Mouse (Mus musculus) cortical plate, adult 2 months (tissue): ENCODE results near the gene Ppat. TPM values are rescaled to one million over a fixed set of nuclear protein-coding genes. Genes with fewer than 3 reads are reported as not detected.
A peak's percentile ranks its signal among the peaks of the same experiment; 100 is the strongest.

Experiments
- H3K27ac ChIP-seq: fragments of 200-500 bp; 2 replicates; pipeline ENCODE4 v1.5.1; 2012; ENCODE audit warnings: low read length, control low read depth, inconsistent platforms; ENCODE audit not compliant: insufficient read depth
- H3K4me1 ChIP-seq: fragments of 200-500 bp; 2 replicates; pipeline ENCODE4 v1.6.1; 2011; ENCODE audit warnings: low read length; ENCODE audit not compliant: control insufficient read depth, insufficient read depth
- H3K4me3 ChIP-seq: fragments of 200-500 bp; 2 replicates; pipeline ENCODE4 v1.5.1; 2011; ENCODE audit warnings: mild to moderate bottlenecking, low read length, control low read depth; ENCODE audit not compliant: insufficient read depth
- CTCF ChIP-seq: fragments of 200-500 bp; IDR thresholded peaks from 2 replicates; pipeline ENCODE4 v1.5.1; 2011; ENCODE audit warnings: mild to moderate bottlenecking, control low read depth, low read length; ENCODE audit not compliant: insufficient read depth; ENCODE audit errors: extremely low read depth
- POLR2A ChIP-seq: fragments of 200-500 bp; IDR thresholded peaks from 2 replicates; pipeline ENCODE4 v1.6.1; 2011; ENCODE audit warnings: mild to moderate bottlenecking, low read length, control low read depth; ENCODE audit not compliant: insufficient read depth; ENCODE audit errors: extremely low read depth
- polyA plus RNA-seq: library from polyadenylated mRNA; depleted of rRNA; stranded (reverse); fragments of >200 nt; gene quantifications from 2 replicates; pipeline ENCODE4 v1.2.3, GENCODE M21; 2012

Gene Ppat
- polyA plus RNA-seq, 1 experiment: 9.4 TPM

GRCm38 (mm10) chr5:76947758-76948157, 3.6 kb downstream of the Ppat start:
- Histone ChIP-seq H3K4me3 (no peak overlapping the region), H3K4me1 (peaks cover 3% of the 10 kb centered on the region; the same call in 1 of the 2 replicates), H3K27ac (no peak overlapping the region)
- no peak for TF ChIP-seq POLR2A
- TF ChIP-seq CTCF: no peak

DNA sequence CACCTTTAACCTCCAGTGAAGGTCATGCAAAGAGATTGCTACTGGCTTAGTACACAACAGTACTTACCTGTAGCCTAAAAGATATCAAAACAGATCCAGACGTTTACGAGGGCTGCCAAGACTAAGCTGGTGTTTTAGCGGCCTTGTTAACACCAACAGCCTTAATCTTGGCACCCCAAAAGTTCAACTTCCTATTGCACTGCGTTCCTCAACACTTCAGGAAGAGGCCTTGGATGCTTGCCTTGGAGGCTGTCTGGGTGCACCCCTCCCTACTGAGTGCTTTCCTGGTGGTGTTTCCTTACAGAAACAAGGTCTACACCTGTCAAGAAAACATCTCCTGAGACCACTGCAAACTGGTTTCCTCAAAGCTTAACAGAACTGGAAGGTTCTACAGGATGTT, 4.2 kb downstream of the Ppat start:
- TF ChIP-seq CTCF (no peak), POLR2A (no peak)
- H3K4me3 ChIP-seq: no peak overlapping the region
- no peak overlapping the region for H3K27ac ChIP-seq
- H3K4me1 ChIP-seq: peaks cover 3% of the 10 kb centered on the region; the same call in 1 of the 2 replicates

DNA sequence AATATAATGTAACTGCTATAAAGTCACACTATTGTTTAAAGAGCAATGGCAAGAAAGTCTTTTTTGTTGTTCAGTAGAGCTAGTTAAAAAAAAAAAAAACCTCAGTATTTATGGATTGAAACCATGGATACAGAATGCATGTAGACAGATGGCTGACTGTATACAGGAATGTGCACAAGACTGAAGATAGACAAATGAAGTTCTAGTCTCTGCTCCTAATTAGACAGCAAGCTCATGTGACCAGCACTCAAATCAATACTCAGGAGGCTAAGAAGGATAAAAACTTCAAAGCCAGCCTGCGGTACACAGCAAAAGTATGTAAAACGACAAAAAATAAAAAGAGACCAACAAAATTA, 5.7 kb downstream of the Ppat start:
- Histone ChIP-seq H3K4me3 (no peak overlapping the region), H3K4me1 (peaks cover 5% of the 10 kb centered on the region)
- no peak for TF ChIP-seq POLR2A
- TF ChIP-seq CTCF: no peak

DNA sequence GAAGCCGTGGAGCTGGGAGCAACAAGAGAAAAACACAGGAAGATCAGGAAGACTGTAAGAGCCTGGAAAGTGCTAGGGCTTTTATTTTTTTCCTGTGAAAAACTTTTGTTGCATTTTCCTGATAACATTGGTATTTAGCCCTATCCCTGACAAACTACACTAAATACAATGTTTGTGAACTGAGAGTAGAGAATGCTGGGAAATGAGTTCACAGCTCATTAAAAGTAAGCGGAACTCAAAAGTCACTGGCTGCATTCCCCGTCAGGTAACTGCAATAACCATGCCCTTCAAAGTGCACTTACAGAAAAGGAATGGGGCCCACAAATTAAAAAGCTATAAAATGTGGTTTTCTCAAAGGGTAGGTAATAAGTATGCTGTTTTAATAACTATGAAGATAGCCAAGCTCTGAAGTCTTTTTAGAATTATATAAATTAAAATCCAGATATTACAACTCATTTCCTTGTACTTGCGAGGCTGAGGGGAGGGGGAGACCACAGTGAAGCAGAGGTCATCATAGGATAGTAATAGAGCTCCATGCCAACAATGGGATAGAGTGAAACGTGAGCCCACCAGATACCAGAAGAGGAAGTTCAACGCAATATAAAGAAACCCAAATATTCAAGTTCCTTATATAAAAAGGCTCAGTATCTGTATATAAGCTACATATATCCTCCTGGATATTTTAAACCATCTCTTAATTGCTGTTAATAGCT, 6.3 kb downstream of the Ppat start:
- Histone ChIP-seq H3K27ac (no peak overlapping the region), H3K4me1 (peaks cover 5% of the 10 kb centered on the region), H3K4me3 (no peak overlapping the region)
- TF ChIP-seq CTCF: no peak
- TF ChIP-seq POLR2A: no peak

More for the DNA sequence above, 5.7 kb downstream of the Ppat start:
- H3K27ac ChIP-seq: no peak overlapping the region

- Histone ChIP-seq H3K4me1 (peaks cover 5% of the 10 kb centered on the region), H3K4me3 (no peak overlapping the region), H3K27ac (no peak overlapping the region)
- TF ChIP-seq POLR2A (no peak), CTCF (no peak)
These were observed 8.9 kb downstream of the Ppat start for GRCm38 (mm10) chr5:76942505-76942904.

GRCm38 (mm10) chr5:76941975-76942374, 9.4 kb downstream of the Ppat start:
- Histone ChIP-seq H3K4me1 (peaks cover 5% of the 10 kb centered on the region), H3K4me3 (no peak overlapping the region), H3K27ac (no peak overlapping the region)
- no peak for TF ChIP-seq POLR2A
- no peak for TF ChIP-seq CTCF

DNA sequence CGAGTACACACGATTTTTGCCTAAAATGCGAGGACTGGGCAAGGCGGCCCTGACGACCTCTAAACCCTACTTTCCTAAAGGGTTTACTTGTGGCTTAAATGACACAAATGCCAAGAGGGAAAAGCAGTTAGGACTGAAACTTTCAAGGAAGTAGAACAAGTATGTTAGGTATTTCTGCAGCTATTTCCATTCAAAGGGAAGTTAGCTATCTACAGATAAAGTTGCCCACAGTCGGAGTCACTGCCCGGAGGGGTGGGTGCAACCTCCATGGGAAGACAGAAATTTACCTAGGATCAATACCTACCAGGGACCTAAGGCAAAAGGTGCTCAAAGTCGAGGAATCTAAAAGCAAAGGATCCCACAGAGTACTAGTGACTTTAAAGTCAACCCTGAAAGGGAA, 11.7 kb downstream of the Ppat start:
- no peak overlapping the region for H3K27ac ChIP-seq
- H3K4me3 ChIP-seq: no peak overlapping the region
- H3K4me1 ChIP-seq: peaks cover 1% of the 10 kb centered on the region
- no peak for TF ChIP-seq CTCF
- no peak for TF ChIP-seq POLR2A

DNA sequence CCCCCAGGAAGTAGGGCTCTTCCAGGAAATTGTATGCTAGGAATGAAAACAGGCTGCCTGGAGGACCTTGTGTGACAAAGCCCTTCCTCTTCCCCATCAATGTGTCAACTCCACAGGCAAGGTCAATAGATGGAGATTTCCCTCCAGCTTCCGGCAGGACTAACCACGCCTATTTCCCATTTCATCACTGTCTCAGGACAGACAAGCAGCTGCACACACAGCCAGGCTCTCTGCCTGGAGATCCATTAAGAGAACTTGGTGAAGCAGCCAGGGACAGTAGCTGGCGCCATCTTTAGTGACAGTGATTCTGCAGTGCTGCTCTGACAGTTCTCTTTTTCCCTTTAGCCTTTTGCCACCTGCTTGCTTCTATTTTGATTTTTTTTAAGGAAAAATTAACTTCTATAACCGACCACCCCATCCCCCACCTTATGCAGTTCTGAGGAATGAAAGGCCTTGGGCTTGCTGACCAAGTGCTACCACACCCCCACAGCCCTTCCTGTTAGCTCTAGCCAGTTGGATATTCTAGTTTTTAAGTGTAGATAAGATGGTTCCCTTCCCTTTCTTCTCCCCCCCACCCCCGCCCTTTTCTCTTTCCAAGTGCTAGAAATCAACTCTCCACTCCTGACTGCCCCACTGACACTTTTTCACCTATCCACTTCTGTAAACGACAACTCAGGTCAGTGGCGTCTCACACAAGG, 22.0 kb downstream of the Ppat start:
- Histone ChIP-seq H3K27ac (no peak overlapping the region), H3K4me1 (peaks cover 2% of the 10 kb centered on the region; the same call in 1 of the 2 replicates), H3K4me3 (no peak overlapping the region)
- TF ChIP-seq CTCF: no peak
- TF ChIP-seq POLR2A: no peak

- peak overlapping the region; percentile 38 for H3K4me3 ChIP-seq
These were observed 23.1 kb downstream of the Ppat start for GRCm38 (mm10) chr5:76928124-76928832.

More at GRCm38 (mm10) chr5:76928124-76928832, 23.1 kb downstream of the Ppat start:
- Histone ChIP-seq H3K27ac (peak overlapping the region; percentile 20; the same call in 1 of the 2 replicates), H3K4me1 (peaks cover 4% of the 10 kb centered on the region)
- TF ChIP-seq CTCF (no peak), POLR2A (no peak)
